Mouse (Mus musculus) ES-E14 (cell line): Measurements from ENCODE around the gene Tcf23. TPM values are rescaled to one million over a fixed set of nuclear protein-coding genes. Genes with fewer than 3 reads are reported as not detected.
A peak's percentile ranks its signal among the peaks of the same experiment; 100 is the strongest.

Experiments
- DNase-seq: peaks from one replicate; pipeline ENCODE4 v3.0.0-alpha.2; 2013; ENCODE audit warnings: low read depth, low spot score
- H3K27ac ChIP-seq: 2 replicates; pipeline ENCODE4 v1.5.1; 2012; ENCODE audit warnings: low read depth, mild to moderate bottlenecking, low read length, moderate library complexity, mixed read lengths; ENCODE audit not compliant: poor library complexity, insufficient read depth, severe bottlenecking
- H3K36me3 ChIP-seq: 2 replicates; pipeline ENCODE4 v1.6.1; 2012; ENCODE audit warnings: mild to moderate bottlenecking, low read length, moderate library complexity, mixed read lengths; ENCODE audit not compliant: control insufficient read depth, poor library complexity, insufficient read depth, severe bottlenecking
- H3K4me1 ChIP-seq, 2 experiments: fragments of 150-350 bp in 1 of 2; sonication (generic) in 1 of 2; 2 replicates each; pipeline ENCODE4 v1.6.1; 2012; ENCODE audit warnings: low read length in 2 of 2, mild to moderate bottlenecking in 1 of 2, mixed read lengths in 1 of 2; ENCODE audit not compliant: control insufficient read depth in 2 of 2, insufficient read depth in 2 of 2, poor library complexity in 1 of 2
- H3K4me3 ChIP-seq, 2 experiments: fragments of 150-350 bp in 1 of 2; sonication (generic) in 1 of 2; 2 replicates each; pipeline ENCODE4 v1.5.1; 2012; ENCODE audit warnings: low read length in 2 of 2, low read depth in 1 of 2, mild to moderate bottlenecking in 1 of 2, mixed read lengths in 1 of 2; ENCODE audit not compliant: insufficient read depth in 1 of 2, poor library complexity in 1 of 2, severe bottlenecking in 1 of 2
- H3K9ac ChIP-seq: 2 replicates; pipeline ENCODE4 v1.6.1; 2012; ENCODE audit warnings: low read depth, mild to moderate bottlenecking, low read length, mixed read lengths; ENCODE audit not compliant: poor library complexity, insufficient read depth, severe bottlenecking
- H3K9me3 ChIP-seq: fragments of 150-350 bp; sonication (generic); 2 replicates; pipeline ENCODE4 v1.6.1; 2012; ENCODE audit warnings: low read depth, mild to moderate bottlenecking, low read length; ENCODE audit not compliant: control insufficient read depth, insufficient read depth
- CHD2 ChIP-seq: IDR thresholded peaks from 2 replicates; pipeline ENCODE4 v1.6.1; 2014; ENCODE audit warnings: mild to moderate bottlenecking, low read depth, low read length, inconsistent platforms
- HCFC1 ChIP-seq: IDR thresholded peaks from 2 replicates; pipeline ENCODE4 v1.6.1; 2012; ENCODE audit warnings: low read length, inconsistent platforms, borderline replicate concordance; ENCODE audit not compliant: insufficient read depth
- MAFK ChIP-seq: IDR thresholded peaks from 2 replicates; pipeline ENCODE4 v1.6.1; 2014; ENCODE audit warnings: mild to moderate bottlenecking, low read depth, low read length, inconsistent platforms; ENCODE audit not compliant: insufficient read depth
- ZC3H11A ChIP-seq: IDR thresholded peaks from 2 replicates; pipeline ENCODE4 v1.6.1; 2012; ENCODE audit warnings: low read depth, mild to moderate bottlenecking, inconsistent platforms, low read length, borderline replicate concordance
- ZNF384 ChIP-seq: IDR thresholded peaks from 2 replicates; pipeline ENCODE4 v1.6.1; 2012; ENCODE audit warnings: low read depth, low read length, inconsistent platforms
- in situ Hi-C, 2 experiments: fragments of 600-800 bp; cut with MboI; formaldehyde crosslinking; loops; one replicate each; pipeline ENCODE4 v1.15.1; 2025; ENCODE audit warnings: low sequenced_read_pairs in 2 of 2, inconsistent platforms in 1 of 2; ENCODE audit not compliant: unreplicated experiment in 2 of 2
- total RNA-seq: library from RNA; depleted of rRNA; stranded (reverse); fragments of 300-350 nt; gene quantifications from 2 replicates; pipeline ENCODE4 v1.2.3, GENCODE M21; 2012

Gene Tcf23
- total RNA-seq, 1 experiment: 0.27 TPM

DNA sequence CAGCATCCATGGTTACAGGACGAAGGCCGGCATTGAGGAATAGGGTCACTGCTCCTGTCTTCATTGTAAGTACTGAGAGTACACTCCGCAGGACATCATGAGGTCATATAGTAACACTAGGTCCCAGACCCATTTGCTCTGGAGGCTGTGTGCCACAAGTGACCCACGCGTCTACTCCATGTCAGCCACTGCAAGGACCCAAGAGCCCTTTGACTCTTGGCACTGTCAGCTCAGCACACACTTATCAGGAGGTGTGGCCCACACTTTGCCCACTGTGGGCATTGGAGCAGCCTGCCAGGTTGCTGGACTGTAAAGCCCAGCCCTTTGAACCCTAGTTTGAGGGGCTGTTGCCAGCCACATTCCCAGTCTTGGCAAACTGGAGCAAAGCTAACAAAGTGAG lies 43.2 kb upstream of the Tcf23 start:
- TF ChIP-seq HCFC1: no peak
- no peak for TF ChIP-seq MAFK
- TF ChIP-seq ZNF384: no peak
- TF ChIP-seq ZC3H11A: no peak
- no peak for TF ChIP-seq CHD2
- no peak overlapping the region for H3K27ac ChIP-seq
- H3K9ac ChIP-seq: no peak overlapping the region
- no peaks in the 10 kb centered on the region for H3K36me3 ChIP-seq
- in situ Hi-C loops: loop anchor here in 1 of 2 experiments (25.0 kb wide), 1 partner anchor 113 kb away; the partner anchor contains the start of gene Mapre3
- no peak for DNase-seq
- no peaks in the 10 kb centered on the region for H3K9me3 ChIP-seq
- H3K4me1 ChIP-seq: peaks cover 0 to 13% of the 10 kb centered on the region in 2 experiments; a peak in 3 of 4 replicates
- H3K4me3 ChIP-seq: no peak overlapping the region

DNA sequence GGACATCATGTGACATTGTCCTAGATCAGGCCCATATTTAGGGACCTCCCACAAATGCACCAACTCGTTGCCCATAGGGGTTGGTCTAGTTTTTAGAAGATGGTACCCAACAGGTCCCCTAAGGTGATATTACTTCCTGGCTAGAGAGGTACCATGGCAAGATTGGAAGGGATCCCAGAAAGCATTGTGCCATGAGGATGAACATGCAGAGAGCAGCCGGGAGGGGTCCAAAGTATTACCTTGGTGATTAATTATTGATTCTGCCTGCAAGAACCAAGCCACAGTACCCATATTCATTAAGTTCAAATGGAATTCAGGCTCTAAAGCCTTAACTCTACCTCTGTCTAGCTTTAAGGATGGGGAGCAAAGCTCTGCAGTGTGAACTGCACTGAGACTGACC lies 42.4 kb upstream of the Tcf23 start:
- no peak for TF ChIP-seq ZNF384
- no peak for TF ChIP-seq HCFC1
- no peak for TF ChIP-seq CHD2
- TF ChIP-seq MAFK: no peak
- no peak for TF ChIP-seq ZC3H11A
- no peak overlapping the region for H3K27ac ChIP-seq
- no peak for DNase-seq
- H3K9me3 ChIP-seq: no peaks in the 10 kb centered on the region
- no peak overlapping the region for H3K9ac ChIP-seq
- peaks cover 0 to 5% of the 10 kb centered on the region in 2 experiments; a peak in 1 of 4 replicates for H3K4me1 ChIP-seq
- H3K36me3 ChIP-seq: no peaks in the 10 kb centered on the region
- H3K4me3 ChIP-seq: no peak overlapping the region
- in situ Hi-C loops: loop anchor here in 1 of 2 experiments (25.0 kb wide), 1 partner anchor 114 kb away; the partner anchor contains the start of gene Mapre3

GRCm38 (mm10) chr5:30927945-30928529 lies 40.4 kb upstream of the Tcf23 start:
- Histone ChIP-seq H3K4me3 (no peak overlapping the region), H3K36me3 (no peaks in the 10 kb centered on the region), H3K9me3 (no peaks in the 10 kb centered on the region), H3K9ac (no peak overlapping the region), H3K4me1 (peaks cover 0 to 5% of the 10 kb centered on the region in 2 experiments; a peak in 1 of 4 replicates), H3K27ac (no peak overlapping the region)
- no peak for DNase-seq
- in situ Hi-C loops: loop anchor here in 1 of 2 experiments (25.0 kb wide), 1 partner anchor 116 kb away; the partner anchor contains the start of gene Mapre3
- no peak for TF ChIP-seq MAFK
- TF ChIP-seq ZNF384: no peak
- no peak for TF ChIP-seq ZC3H11A
- peak; percentile 96 for TF ChIP-seq HCFC1
- no peak for TF ChIP-seq CHD2

DNA sequence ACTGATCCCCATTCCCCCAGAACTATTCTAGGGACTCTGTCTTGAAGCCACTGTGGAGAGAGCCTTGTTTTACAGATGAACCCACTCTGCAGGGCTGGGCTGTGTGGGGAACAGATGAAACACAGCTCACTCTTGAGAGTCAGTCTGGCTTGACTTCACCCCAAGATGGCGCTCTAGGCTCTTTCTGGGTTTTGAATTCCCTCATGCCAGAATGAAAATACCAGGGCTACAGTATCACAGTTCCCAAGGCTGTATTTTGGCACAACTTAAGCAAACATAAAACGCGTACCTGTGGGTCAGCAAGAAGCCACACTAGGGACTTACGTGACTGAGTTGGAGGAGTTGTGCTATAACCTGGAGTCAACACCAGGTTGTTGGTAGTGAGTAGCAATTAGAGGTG lies 38.3 kb upstream of the Tcf23 start:
- Histone ChIP-seq H3K9me3 (no peaks in the 10 kb centered on the region), H3K4me3 (no peak overlapping the region), H3K4me1 (peaks cover 0 to 5% of the 10 kb centered on the region in 2 experiments; a peak in 1 of 4 replicates), H3K27ac (no peak overlapping the region), H3K36me3 (no peaks in the 10 kb centered on the region), H3K9ac (no peak overlapping the region)
- DNase-seq: no peak
- TF ChIP-seq CHD2: no peak
- TF ChIP-seq ZC3H11A: no peak
- no peak for TF ChIP-seq ZNF384
- no peak for TF ChIP-seq HCFC1
- TF ChIP-seq MAFK: no peak
- in situ Hi-C loops: loop anchor here in 1 of 2 experiments (25.0 kb wide), 1 partner anchor 118 kb away; the partner anchor contains the start of gene Mapre3
